Mouse (Mus musculus) small intestine, adult 2 months (tissue): Measurements from ENCODE around the gene Ankrd27. TPM values are rescaled to one million over a fixed set of nuclear protein-coding genes. Genes with fewer than 3 reads are reported as not detected.

Source experiments
- H3K27ac ChIP-seq: fragments of 200-500 bp; 2 replicates; pipeline ENCODE4 v1.5.1; 2012; ENCODE audit warnings: low read depth, low read length, control low read depth, inconsistent platforms; ENCODE audit not compliant: insufficient read depth
- H3K27me3 ChIP-seq: fragments of 200-500 bp; 2 replicates; pipeline ENCODE4 v1.6.1; 2012; ENCODE audit warnings: mild to moderate bottlenecking, moderate library complexity, low read length, inconsistent platforms; ENCODE audit not compliant: control insufficient read depth, insufficient read depth
- H3K36me3 ChIP-seq: fragments of 200-500 bp; 2 replicates; pipeline ENCODE4 v1.6.1; 2012; ENCODE audit warnings: mild to moderate bottlenecking, low read length, control low read depth, inconsistent platforms; ENCODE audit not compliant: control insufficient read depth, insufficient read depth
- H3K4me1 ChIP-seq: fragments of 200-500 bp; 2 replicates; pipeline ENCODE4 v1.6.1; 2012; ENCODE audit warnings: low read length, inconsistent platforms, mixed read lengths; ENCODE audit not compliant: control insufficient read depth, insufficient read depth, insufficient read length
- H3K4me3 ChIP-seq: fragments of 200-500 bp; 2 replicates; pipeline ENCODE4 v1.5.1; 2012; ENCODE audit warnings: low read depth, mild to moderate bottlenecking, control low read depth, inconsistent platforms, low read length, moderate library complexity
- CTCF ChIP-seq: fragments of 200-500 bp; IDR thresholded peaks from 2 replicates; pipeline ENCODE4 v1.5.1; 2012; ENCODE audit warnings: low read depth, mild to moderate bottlenecking, control low read depth, inconsistent platforms, low read length, moderate library complexity, mixed read lengths; ENCODE audit not compliant: insufficient replicate concordance, insufficient read length; ENCODE audit errors: extremely low read depth
- POLR2A ChIP-seq: fragments of 200-500 bp; IDR thresholded peaks from 2 replicates; pipeline ENCODE4 v1.6.1; 2012; ENCODE audit warnings: low read depth, mild to moderate bottlenecking, control low read depth, inconsistent platforms, low read length, moderate library complexity
- WGBS: fragments of 180-500 bp; shearing (Covaris S2); methylation state at CpG from one replicate; pipeline ENCODE4 v1.1.7; 2018; 5-methylcytosine and 5-hydroxymethylcytosine counted together
- polyA plus RNA-seq: library from polyadenylated mRNA; depleted of rRNA; stranded (reverse); fragments of >200 nt; gene quantifications from 2 replicates; pipeline ENCODE4 v1.2.3, GENCODE M21; 2012; rRNA removed

Gene Ankrd27
- polyA plus RNA-seq, 1 experiment, result 13.5 TPM

DNA sequence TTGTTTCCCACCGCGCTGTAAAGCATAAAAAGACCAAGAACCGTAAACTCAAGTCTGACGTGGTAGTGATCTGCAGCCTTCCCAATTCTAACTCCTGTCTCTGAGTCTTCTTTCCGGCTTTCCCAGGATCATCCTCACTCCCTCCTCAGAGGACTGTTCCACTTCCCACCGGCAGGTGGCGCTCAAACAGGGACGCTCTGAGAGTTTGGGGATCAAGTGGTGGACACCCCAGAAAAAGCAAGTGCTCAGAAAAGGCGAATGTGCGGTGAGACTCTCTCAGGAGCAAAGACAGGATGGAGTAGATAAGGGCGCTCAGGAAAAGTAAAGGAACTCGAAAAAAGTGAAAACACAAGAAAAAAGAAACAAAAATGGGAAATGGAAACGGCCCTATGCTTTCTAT, 100.7 kb downstream of the Ankrd27 start:
- WGBS, result 20% methylated on average over 13 of the region's 13 CpGs
- Histone ChIP-seq H3K4me3 (no peak overlapping the region), H3K27ac (no peak overlapping the region), H3K36me3 (no peaks in the 10 kb centered on the region), H3K4me1 (no peaks in the 10 kb centered on the region), H3K27me3 (no peaks in the 10 kb centered on the region)
- TF ChIP-seq POLR2A, result no peak
- TF ChIP-seq CTCF, result peak; percentile 94; the same call in 1 of the 2 replicates

DNA sequence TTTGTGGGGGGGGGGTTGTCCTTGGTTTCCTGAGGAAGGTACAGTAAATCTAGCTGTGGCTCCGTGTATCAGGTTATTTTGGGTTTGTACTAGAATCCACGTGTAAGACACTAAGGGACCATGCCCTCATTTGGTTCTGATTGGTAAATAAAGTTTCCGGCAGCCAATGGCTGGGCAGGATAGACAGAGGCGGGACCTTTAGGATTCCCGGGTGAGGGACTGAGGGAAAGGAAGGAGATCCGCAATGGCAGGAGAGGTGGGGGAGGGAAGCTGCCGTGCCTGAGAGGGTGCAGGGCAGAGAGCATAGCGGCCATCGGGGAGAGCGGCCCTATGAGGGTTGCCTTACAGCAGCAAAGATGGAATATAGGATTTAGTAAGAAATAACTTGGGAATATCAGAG, 101.2 kb downstream of the Ankrd27 start:
- Histone ChIP-seq H3K27me3 (no peaks in the 10 kb centered on the region), H3K4me1 (no peaks in the 10 kb centered on the region), H3K4me3 (no peak overlapping the region), H3K36me3 (no peaks in the 10 kb centered on the region), H3K27ac (no peak overlapping the region)
- WGBS, result 26% methylated on average over 10 of the region's 10 CpGs
- no peak for TF ChIP-seq CTCF
- no peak for TF ChIP-seq POLR2A

DNA sequence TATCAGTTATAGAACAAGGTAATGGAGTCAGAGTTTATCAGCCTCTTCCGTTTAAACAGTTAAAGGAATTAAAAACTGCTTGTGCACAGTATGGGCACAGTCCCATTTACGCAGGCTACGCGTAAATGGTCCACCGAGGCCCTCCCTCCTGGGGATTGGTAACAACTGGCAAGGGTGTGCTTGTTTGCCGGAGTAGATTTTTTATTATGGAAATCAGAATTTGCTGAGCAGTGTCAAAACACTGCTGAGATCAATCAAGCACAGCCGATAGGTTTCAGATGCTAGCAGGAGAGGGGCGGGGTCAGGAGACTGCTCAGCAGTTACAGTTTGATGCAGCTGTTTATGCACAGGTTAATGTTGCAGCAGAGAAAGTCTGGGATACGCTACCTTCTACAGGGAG, 102.2 kb downstream of the Ankrd27 start:
- TF ChIP-seq POLR2A, result no peak
- no peak for TF ChIP-seq CTCF
- Histone ChIP-seq H3K27ac (no peak overlapping the region), H3K27me3 (no peaks in the 10 kb centered on the region), H3K36me3 (no peaks in the 10 kb centered on the region), H3K4me1 (no peaks in the 10 kb centered on the region), H3K4me3 (no peak overlapping the region)
- WGBS, result 82% methylated on average over 9 of the region's 9 CpGs

Other genes starting within 250 kb of the Ankrd27 start
- 1.8 and 3.9 TPM in 2 replicates for gene Faap24, start 189.4 kb upstream of the Ankrd27 start, polyA plus RNA-seq
- 4.4 and 10.1 TPM in 2 replicates for gene Cep89, start 189.2 kb upstream of the Ankrd27 start, polyA plus RNA-seq
- 122 and 320 TPM in 2 replicates for gene Slc7a9, start 137.4 kb upstream of the Ankrd27 start, polyA plus RNA-seq
- not detected in 2 replicates for gene Tdrd12, start 48.5 kb upstream of the Ankrd27 start, polyA plus RNA-seq
- gene Nudt19, start 29.9 kb upstream of the Ankrd27 start, polyA plus RNA-seq, result 51.8 and 60.5 TPM in 2 replicates
- 0.03 TPM in 2 replicates for gene Rgs9bp, start 662 bp upstream of the Ankrd27 start, polyA plus RNA-seq
- 23.4 and 60.3 TPM in 2 replicates for gene Pdcd5, start 61.3 kb downstream of the Ankrd27 start, polyA plus RNA-seq
- gene Dpy19l3, start 168.2 kb downstream of the Ankrd27 start, polyA plus RNA-seq, result 1.8 and 2.3 TPM in 2 replicates
- gene Zfp507, start 216.8 kb downstream of the Ankrd27 start, polyA plus RNA-seq, result 1.5 and 2.5 TPM in 2 replicates